Mouse (Mus musculus): ENCODE results near the gene Tmub2.
"Not testable (repeated sequence)": the region's sequence is repeated elsewhere in the genome, so short reads cannot be mapped to it uniquely, and the experiment has no call there.

Tmub2 gene

DNA sequence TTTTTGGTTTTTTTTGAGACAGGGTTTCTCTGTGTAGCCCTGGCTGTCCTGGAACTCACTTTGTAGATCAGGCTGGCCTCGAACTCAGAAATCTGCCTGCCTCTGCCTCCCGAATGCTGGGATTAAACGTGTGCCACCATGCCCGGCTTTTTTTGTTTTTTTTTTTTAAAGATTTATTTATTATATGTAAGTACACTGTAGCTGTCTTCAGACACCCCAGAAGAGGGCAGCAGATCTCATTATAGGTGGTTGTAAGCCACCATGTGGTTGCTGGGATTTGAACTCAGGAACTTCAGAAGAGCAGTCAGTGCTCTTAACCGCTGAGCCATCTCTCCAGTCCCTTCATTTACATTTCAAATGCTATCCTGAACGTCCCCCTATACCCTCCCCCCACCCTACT lies 4.5 kb upstream of the Tmub2 start:
- DNase-seq, result not testable (repeated sequence)

DNA sequence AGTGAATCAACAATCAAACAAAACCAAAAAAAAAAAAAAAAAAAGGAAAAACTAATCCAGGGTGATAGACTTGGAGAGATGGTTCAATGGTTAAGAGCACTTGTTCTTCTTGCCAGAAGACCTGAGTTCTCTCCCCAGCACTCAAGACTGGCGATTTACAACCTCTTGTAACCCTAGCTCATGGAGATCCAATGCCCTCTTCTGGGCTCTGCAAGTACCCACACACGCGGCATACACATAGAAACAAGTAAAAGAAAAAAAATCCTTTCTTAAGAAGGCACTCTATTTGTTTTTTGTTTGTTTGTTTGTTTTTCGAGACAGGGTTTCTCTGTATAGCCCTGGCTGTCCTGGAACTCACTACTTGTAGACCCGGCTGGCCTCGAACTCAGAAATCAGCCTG lies 809 bp upstream of the Tmub2 start:
- no peak for DNase-seq

DNA sequence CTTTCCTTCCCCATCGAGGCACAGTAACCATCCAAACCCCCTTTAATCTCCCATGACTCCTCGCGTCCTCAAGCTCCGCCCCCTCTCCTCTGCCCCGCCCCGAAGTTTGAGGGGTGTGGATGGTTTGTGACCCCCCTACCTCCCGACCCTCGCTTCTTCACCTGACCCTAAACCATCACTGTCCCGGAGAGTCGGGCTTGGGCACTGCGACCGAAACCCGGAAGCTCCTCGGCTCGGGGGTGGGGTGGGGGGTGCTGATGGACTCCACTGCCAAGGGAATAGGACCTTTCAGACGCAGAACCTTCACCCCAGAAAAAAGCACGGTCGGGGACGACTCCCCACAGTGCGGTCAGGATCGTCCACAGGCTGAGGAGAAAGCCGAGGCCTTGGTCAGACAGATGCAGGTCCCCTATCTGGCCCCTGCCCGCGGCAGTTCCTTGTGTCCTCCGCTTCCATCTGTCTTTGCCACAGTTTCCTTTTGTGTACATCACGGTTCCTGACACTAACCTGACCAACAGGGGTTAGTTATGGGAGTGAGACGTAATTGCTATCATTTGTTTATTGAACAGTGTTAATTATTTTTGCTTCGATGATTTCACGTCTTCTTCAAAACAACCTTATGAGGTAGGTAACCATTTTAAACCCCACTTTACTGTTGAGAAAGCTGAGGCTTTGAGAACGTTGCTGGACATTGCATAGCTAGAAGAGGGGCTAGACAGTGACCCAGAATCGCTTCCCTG lies 534 bp downstream of the Tmub2 start:
- DNase-seq, result no peak

DNA sequence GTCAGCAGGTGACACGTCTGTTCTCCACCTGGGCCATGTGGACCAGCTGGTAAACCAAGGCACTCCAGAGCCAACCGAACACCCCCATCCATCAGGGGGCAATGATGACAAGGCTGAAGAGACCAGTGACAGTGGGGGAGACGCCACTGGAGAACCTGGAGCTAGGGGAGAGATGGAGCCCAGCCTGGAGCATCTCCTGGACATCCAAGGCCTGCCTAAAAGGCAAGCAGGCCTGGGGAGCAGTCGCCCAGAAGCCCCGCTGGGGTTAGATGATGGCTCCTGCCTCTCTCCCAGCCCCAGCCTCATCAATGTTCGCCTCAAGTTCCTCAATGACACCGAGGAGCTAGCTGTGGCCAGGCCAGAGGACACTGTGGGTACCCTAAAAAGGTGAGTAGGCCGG lies 2.8 kb downstream of the Tmub2 start:
- DNase-seq, result no peak

DNA sequence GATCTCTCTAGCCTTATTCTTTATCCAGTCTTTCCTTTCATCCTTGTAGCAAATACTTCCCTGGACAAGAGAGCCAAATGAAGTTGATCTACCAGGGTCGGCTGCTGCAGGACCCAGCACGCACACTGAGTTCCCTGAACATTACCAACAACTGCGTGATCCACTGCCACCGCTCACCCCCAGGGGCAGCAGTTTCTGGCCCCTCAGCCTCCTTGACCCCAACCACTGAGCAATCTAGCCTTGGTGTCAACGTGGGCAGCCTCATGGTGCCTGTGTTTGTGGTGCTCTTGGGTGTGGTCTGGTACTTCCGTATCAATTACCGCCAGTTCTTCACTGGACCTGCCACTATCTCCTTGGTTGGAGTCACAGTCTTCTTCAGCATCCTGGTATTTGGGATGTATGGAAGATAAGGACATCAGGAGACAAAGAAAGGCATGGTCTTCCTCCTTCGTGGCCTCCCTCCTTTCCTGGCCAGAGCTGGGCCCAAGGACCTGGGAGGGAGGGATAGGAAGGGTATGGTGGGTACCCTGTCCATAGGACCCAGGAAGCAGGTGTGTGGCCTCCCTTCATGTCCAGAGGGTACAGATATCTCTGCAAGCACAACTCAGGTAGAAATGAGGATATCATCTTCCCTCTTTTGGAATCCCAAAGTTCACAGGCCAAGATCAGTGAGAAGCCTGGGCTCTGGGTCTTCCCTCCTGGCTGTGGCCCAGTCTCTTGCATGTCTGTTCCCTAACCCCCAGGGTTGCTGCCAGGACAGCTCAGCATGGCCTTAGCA lies 3.5 kb downstream of the Tmub2 start:
- DNase-seq, result no peak

DNA sequence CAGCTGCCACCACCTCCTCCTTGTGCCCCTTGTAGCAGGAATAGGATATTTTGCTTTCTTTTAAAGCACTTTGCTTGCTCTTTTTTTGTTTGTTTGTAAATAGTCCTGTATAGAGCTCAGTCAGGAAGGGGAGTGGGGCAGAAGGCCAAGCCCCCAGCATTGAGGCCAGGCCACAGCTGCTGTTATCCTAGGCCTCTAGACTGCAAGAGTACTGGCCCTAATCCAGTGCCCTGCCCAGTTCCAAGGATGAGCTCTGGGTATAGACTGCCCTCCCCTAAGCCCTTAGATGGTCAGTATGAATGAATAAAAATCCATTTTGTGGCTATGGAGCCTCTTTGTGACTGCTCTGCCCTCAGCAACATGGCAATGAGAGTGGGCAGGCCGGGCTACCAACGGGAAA lies 4.2 kb downstream of the Tmub2 start:
- no peak for DNase-seq

DNA sequence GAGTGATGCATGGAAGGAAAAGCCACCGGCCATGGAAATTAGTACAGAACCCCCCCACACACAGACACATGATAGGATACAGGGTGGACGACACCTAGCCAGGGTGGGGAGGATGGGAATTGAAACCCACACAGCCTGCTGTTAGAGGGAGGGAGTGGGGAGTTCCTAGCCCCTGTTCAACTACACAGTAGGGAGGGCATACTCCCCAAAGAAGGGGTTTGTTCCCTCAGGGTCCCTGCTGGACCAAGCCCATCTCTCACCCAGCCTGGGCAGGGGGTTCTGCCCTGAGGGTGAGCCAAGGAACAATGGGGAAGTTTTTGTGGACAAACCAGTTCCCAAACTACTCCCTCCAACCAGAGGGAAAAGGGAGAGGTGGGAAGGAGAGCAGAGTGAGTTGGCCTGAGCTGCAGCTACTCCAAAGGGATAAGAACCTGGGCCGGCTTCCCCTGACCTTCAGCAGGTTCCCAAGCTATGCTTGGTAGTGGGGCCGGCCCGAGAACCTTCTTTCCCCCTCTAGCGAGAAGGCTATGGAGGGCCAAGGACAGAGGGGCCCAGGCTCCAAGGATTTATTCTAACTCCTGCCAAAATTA lies 4.9 kb downstream of the Tmub2 start:
- no peak for DNase-seq

DNA sequence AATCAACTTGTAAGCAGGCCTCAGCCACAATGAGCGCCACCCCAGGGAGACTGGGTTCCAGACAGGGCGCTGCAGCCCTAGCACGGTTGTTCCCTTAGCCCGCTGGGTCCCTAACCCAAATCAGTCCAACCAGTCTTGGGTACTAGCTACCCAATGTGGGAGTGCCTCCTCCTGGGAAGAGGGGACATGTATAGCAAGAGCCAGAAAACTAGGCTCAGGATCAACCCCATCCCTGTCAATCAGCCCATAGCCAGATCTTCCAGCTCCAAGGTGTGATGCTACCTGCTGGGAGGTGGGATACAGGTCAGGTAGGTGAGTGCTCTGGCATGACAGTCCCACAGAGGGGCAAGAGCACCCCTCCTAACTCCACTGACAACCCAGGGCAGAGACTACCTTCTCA lies 5.4 kb downstream of the Tmub2 start:
- no peak for DNase-seq

DNA sequence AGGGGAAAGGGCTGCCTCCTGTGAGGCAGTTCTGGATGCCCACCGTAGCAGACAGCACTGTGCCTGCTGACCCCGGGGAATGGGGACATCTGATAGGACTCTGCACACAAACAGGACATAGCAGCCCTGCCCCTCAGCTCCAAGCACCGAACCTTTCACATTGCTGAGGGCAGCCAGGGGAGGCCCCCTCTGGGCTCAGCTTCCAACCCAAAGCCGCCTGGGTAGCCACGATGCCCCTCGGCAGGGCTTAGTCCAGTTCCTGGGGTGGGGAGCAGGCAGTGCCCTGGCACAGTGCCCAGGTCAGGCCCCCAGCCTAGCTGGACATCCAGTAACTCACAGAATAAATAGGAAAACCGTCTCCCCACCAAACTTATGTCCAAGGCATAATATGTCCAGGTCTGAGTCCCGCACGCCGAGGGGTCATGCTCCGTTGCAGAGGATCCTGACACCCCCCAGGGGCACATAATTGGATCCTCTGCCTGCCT lies 6.4 kb downstream of the Tmub2 start:
- DNase-seq, result no peak

DNA sequence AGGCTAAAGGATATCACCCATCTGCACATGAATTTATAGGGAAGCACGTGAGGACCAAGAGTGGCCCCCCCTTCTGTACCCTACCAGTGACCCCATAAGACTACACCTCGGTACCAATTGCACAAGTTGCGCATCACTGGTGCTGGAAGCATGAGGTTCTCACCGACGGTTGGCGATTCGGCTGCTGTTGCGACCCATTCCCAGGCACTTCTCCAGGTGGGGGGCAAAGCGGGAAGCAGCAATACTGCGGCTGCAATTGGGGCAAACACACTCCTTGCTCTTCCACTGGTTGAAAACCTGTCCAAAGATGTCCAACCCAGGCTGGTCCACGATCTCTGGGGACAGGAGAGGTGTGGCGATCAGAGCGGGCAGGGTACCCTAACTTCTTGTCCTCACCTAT lies 9.2 kb downstream of the Tmub2 start:
- no peak for DNase-seq

DNA sequence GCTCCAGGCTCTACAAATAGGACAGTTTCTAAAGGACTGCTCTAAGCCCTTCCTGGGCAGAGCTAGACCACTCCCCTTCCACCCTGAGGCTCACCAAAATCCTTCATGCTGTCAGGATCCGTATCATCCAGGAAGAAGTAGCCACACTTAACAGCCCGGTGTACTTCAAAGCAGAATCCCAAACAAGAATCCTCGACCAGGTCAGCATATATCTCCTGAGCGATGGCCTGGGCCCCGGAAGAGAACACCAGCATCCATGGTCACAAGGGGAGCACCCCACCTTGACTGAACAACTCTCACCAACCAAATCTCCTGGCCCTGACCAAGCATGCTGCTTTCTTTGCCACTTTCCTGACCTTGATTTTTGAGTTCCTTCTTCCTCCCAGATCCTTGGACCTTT lies 9.7 kb downstream of the Tmub2 start:
- DNase-seq, result no peak

DNA sequence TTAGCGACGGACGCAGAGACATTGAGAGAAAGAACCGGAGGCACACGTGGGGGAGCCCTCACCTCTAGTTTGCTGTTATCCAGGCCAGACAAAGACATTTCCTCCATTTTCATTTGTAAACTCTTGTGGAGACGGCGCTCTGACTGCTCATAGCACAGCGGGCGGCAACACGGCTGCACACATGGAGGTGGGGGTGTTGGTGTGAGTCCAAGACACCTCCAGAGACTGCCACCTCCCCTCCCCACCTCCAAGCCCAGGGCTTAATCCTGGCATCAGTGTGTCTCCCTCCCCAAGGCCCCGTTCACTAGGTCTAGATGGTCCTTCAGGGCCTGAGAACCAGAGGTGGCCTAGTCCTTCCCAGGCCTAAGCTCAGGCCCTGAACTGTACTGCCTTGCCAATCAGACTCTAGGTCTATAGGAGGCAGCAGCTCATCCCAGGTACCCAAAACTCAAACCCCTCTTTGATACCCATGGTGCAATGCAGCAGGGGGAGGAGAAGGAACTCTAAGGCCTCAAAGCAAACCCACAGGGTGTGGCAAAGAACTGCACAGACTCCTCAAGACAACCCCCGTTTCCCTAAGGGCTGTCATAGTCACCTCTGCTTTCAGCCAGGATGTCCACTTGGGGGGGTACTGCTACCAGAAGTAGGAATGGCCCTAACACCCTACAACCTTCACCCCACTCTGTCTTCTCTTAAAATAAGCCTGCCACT lies 10.3 kb downstream of the Tmub2 start:
- DNase-seq, result no peak

DNA sequence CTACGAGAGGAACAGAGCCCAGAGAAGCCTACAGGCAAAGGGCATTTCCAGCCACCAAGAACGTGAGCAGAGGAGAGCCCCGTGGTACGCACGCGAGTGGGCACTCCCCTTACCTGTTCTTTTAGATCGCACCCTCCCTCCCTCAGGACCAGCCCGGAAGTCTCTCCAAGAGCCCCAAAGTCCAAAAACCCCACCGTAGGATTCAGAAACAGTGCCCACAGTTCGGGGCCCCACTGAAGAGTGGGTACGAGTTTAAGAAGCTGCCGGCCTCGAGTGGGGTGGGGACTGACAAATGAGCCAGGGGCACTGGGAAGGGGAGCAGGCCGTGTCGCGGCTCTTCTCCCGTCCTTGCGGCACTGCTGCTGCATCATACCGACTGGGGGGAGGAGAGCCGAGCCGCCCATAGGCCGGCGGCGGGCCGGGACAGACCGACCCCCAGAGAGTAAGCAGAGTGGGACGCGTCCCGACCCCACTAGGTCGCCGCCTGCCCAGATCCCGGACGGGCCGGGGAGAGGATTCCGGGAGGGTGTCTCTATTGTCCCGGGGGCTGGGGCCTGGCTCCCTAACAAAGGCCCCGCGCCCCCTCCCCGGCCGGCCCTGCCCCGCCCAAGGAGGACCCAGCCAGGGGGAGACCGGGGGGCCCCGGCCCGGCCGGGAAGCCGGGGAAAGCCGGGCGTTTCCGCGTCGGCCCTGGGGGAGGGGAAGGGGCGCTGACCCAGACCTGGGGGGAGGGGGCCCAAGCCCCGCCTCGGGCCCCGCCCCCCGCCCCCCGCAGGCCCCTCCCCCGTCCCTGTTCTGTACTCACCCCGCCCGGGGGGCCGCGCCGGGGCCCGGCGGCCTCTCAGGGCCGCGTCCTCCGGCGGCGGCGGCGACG lies 11.1 kb downstream of the Tmub2 start:
- DNase-seq, result no peak

DNA sequence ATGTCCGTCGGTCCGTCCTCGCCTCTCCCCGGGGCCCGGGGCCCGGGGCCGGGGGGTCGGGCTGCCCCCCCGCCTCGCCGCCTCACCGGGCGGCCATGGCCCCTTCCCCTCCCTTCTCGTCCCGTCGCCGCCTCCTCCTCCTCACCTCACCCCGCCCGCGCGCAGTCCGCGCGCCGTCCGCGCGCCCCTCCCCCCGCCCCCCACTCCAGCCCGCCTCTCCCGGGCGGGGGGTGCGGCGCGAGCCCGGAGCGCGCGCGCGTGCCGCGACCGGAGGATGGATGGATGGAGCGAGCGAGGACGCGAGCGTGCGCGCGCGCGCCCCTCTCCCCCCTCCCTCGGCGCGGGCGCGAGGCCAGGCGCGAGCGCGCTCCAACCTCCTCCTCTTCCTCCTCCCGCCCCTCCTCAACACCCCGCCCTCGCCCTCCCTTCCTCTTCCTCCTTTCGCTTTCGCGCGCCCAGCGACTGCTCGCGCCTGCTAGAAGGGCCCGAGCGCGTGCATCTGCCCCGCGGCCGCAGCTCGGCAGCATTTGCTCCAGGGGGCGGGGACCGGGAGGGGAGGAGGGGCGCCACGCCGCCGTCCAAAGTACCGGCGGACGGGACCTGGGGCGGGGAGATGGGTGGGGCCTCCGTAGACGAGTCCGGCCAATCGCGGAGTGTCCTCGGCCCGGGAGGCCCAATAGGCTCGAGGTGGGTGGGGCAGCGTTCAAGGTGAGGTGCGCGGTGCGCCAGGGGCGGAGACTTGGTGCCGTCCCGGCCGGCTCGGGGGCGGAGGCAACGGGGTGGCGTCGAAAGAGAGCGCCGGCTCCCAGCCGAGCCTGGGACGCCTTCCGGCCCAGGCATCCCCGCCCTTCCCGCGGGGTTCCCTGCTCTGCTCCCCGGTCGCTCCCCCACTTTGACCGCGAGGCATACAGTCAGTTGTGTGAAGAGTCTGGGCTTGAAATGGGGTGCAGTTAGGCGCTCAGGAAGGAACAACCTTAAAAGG lies 12.1 kb downstream of the Tmub2 start, which contains the start of gene Atxn7l3:
Atxn7l3 (minus strand) TSS at position 141 of the 982 bp plus-strand sequence.
- peak; percentile 99 for DNase-seq

DNA sequence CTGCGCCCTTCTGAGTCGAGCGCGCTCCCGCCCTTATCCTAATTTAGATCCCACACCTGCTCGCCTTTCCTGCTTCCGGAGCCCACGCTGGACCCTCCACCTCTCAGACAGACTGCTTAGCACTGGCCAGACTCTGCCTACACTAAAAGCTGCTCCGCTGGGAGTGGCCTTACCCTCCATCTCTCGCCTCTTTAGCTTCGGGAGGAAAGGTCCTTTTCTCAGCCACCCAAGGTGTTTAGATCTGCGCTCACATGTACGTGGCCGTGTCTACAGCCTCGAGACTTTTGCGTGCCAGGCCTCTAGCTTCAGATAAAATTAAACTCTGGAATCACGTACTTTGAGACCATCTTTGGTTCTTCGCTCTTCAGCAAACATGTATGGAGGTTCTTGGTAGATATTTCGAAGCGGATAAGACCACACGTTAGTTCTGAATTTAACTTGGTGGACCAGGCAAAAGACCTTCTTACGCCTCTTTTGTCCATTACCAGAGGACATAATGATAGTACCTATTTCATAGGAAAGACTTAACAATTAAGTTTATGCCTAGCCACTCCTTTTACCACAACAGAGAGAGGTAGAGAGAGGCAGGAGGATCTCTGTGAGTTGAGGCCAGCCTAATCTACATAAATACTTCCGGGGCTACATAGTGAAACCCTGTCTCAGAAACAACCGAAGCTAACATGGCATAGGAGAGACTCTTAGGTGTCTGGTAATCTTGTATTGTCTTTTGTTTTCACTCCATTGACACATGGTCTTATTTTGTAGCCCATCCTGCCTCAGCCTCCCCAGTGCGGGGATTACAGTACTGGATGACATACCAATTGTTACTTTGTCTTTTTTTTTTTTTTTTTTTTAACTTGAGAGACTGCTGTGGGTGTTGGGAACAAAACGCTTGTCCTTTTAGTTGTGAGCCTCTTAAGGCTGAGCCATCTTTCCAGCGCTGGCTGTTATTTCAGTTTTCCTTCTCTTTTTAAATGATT lies 13.1 kb downstream of the Tmub2 start:
- no peak for DNase-seq

DNA sequence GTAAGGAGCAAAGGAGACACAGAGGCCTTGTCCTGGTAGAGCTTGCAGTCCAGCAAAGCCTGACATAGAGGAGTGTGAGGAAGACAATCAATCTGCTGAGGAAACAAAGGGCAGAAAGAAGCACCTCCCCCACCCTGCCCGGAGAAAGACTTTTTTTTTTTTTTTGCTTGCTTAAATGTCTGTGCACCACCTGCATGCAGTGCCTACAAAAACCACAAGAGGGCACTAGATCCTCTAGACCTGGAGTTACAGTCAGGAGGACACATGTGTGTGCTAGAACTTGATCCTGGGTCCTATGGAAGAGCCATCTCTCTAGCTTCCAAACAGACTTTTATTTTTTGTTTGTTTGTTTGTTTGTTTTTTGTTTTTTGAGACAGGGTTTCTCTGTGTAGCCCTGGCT lies 15.1 kb downstream of the Tmub2 start:
- no peak for DNase-seq

DNA sequence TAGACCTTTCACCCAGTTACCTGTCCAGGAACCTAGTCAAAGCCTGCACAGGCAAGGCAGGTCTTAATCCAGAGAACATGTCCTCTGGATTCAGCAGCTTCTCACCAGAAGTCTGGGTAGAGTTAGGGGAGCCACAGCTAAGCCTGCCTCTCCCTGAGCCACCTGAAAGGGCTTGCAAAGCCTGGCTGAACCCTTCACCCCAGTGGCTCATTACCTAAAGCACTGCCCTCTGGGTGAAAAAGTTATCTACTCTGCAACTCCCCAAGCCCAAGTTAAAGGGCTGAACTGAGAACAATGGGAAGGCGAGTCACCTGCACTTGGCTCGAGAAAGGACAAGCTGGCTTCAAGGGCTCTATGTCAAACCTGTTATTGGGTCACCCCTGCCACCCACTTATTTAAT lies 19.4 kb downstream of the Tmub2 start:
- no peak for DNase-seq

DNA sequence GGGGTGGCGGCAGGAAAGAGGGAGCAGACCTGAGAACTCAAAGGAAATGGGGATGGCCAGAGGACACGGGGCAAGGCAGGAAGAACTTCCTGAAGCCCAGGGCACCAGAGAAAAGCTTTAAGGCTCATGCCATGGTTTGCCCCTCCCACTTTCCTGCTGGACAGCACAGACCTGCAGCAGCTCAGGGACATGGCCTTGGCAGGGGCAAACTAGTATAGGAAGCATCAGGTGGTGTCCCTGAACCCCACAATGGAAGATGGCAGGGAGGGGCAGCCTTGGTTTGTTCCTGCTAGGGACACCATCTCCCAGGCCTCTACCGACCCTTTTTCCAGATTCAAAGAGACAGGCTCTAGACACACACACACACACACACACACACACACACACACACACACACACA lies 20.6 kb downstream of the Tmub2 start:
- DNase-seq, result no peak

DNA sequence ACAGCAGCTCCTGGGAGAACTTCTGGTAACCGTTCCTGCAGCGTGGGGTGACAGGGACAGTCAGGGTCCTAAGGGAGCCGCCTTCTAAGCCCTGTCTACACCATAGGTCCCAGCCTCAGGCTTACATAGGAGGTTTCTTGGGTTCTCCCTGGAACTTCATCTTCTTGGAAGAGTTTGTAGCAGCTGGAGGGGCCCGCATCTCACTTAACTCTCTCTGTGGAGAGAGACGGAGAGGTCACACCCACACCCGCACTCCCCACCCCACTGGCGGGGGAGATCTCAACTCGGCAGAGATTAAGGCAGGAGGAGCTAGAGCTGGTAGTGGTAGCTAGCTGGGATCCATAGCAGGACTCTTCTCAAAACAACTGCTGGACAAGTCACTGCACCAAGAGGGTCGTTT lies 23.4 kb downstream of the Tmub2 start:
- DNase-seq, result no peak

DNA sequence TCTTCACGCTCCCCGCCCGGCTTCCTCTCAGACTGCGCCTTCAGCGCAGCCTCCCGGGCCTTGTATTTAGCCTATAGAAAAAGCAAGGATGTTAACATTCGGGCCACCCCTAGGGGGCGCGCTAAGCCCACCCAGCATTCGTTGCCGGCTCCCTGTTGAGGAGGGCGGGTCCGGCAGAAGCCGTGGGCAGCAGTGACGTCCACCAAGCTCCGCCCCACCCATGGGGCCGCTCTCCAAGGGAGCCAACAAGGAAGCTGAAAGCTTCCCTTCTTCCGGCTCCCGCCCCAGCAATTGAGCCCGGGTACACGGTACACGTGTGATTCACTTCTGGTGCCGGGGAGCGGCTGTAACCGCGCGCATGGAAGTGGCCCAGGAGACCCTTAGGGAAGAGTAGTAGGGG lies 24.2 kb downstream of the Tmub2 start:
- peak; percentile 97 for DNase-seq

All from layer of hippocampus, adult 9-11 months (tissue).